Mouse (Mus musculus) cerebellum, adult 2 months (tissue): ENCODE measurements around the gene Plxna4. TPM values are rescaled to one million over a fixed set of nuclear protein-coding genes. Genes with fewer than 3 reads are reported as not detected.

Experiments
- DNase-seq, 2 experiments: peaks; one replicate each; pipeline ENCODE4 v3.0.0; 2021
- H3K27ac ChIP-seq: fragments of 200-500 bp; 2 replicates; pipeline ENCODE4 v1.5.1; 2012; ENCODE audit warnings: low read length, control low read depth, inconsistent platforms; ENCODE audit not compliant: insufficient read depth
- H3K27me3 ChIP-seq: fragments of 200-500 bp; 2 replicates; pipeline ENCODE4 v1.6.1; 2012; ENCODE audit warnings: inconsistent platforms, mild to moderate bottlenecking, low read length, moderate library complexity; ENCODE audit not compliant: control insufficient read depth, insufficient read depth
- H3K4me1 ChIP-seq: fragments of 200-500 bp; 2 replicates; pipeline ENCODE4 v1.6.1; 2011; ENCODE audit warnings: low read length; ENCODE audit not compliant: control insufficient read depth, insufficient read depth
- H3K4me3 ChIP-seq: fragments of 200-500 bp; replicated peaks from 2 replicates; pipeline ENCODE3; 2011; ENCODE audit warnings: mild to moderate bottlenecking, low read depth, low read length, control low read depth; ENCODE audit not compliant: insufficient read depth
- CTCF ChIP-seq: fragments of 200-500 bp; IDR thresholded peaks from 2 replicates; pipeline ENCODE4 v1.5.1; 2011; ENCODE audit warnings: low read depth, mild to moderate bottlenecking, control low read depth, low read length, moderate library complexity, borderline replicate concordance; ENCODE audit not compliant: insufficient read depth
- POLR2A ChIP-seq: fragments of 200-500 bp; IDR thresholded peaks from 2 replicates; pipeline ENCODE4 v1.6.1; 2011; ENCODE audit warnings: low read length, control low read depth, borderline replicate concordance; ENCODE audit not compliant: insufficient read depth
- WGBS: fragments of 180-500 bp; shearing (Covaris S2); methylation state at CpG from one replicate; pipeline ENCODE4 v1.1.7; 2018; 5-methylcytosine and 5-hydroxymethylcytosine counted together
- polyA plus RNA-seq: library from polyadenylated mRNA; depleted of rRNA; stranded (reverse); fragments of >200 nt; gene quantifications from 2 replicates; pipeline ENCODE4 v1.2.3, GENCODE M21; 2012

Plxna4 gene
- polyA plus RNA-seq, 1 experiment: 15.6 TPM

DNA sequence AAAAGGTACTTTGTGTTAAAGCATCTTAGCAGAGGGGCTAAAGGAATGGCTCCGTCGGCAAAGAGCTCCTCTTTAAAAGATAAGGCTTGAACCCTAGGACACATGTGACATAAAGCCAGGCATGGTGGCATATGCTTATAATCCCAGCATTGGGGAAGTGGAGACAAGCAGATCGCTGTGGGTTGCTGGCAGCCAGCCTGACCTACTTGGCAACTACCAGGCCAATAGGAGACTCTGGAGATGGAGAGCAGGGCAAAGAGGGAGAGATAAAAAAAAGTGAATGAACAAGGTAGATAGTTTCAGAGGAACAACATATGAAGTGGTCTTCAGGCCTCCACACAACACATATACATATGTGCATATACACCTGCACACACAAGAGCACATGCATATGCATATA, 189.7 kb downstream of the Plxna4 start:
- DNase-seq: peak; percentile 53 to 68
- H3K4me1 ChIP-seq: peaks cover 20% of the 10 kb centered on the region
- no peak overlapping the region for H3K4me3 ChIP-seq
- H3K27ac ChIP-seq: no peak overlapping the region
- WGBS: 41% methylated on average over 3 of the region's 3 CpGs
- no peaks in the 10 kb centered on the region for H3K27me3 ChIP-seq
- TF ChIP-seq POLR2A (no peak), CTCF (no peak)

DNA sequence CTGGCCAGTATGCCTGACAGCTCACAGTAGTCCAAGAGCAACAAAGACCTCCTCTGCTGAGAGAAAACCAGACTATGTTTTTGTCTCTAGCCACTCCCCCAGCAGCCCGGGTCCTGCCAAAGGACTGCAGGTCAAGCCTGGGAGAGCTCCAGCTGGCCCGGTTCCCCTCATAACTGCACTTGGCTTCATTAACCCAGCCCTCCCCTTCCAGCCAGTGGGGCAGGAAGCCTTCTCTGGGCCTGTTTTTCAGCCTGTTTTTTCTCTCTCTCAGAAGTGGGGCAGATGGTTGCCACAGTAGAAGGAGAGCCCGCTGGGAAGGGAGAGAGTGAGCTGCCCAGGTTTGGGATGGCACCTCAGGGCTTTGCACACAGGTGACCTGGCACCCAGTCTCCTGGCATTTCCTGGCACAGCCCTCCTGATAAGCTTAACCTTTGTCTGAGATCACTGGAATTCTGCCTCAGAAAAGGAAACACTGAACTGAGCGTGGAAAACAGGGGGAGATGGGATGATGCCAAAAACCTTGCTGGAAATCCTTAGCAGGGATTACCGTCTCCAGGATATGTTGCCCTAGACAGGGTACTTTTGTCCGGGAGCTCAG, 190.8 kb downstream of the Plxna4 start:
- H3K4me3 ChIP-seq: no peak overlapping the region
- no peaks in the 10 kb centered on the region for H3K27me3 ChIP-seq
- no peak overlapping the region for H3K27ac ChIP-seq
- no peak for TF ChIP-seq CTCF
- TF ChIP-seq POLR2A: no peak
- under 1% methylated on average over 6 of the region's 6 CpGs for WGBS
- peak; percentile 97 to 98 for DNase-seq
- peaks cover 11% of the 10 kb centered on the region for H3K4me1 ChIP-seq

GRCm38 (mm10) chr6:32395415-32395814, 192.6 kb downstream of the Plxna4 start:
- Histone ChIP-seq H3K4me3 (no peak overlapping the region), H3K4me1 (peaks cover 10% of the 10 kb centered on the region), H3K27me3 (no peaks in the 10 kb centered on the region), H3K27ac (no peak overlapping the region)
- over 99% methylated on average over 9 of the region's 9 CpGs for WGBS
- no peak for TF ChIP-seq CTCF
- TF ChIP-seq POLR2A: no peak
- no peak for DNase-seq

DNA sequence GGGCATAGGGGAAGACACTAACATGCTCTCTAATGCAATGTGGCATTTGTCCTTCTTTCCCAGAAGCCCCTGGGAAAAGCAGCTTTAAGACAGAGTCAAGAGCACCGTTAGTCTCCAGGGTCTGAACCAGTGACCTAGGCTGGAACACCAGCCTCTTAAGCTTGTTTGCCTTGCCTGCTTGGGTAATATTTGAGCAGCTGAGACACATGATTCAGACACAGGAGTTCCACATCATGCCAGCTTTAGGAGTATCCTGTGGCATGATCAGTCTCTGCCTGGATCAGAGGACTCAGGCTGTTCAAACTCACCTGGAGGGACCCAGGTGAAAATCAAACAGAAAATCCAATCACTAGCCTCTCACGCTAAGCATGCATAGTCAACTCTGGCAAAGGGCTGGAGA, 195.7 kb downstream of the Plxna4 start:
- H3K4me3 ChIP-seq: no peak overlapping the region

DNA sequence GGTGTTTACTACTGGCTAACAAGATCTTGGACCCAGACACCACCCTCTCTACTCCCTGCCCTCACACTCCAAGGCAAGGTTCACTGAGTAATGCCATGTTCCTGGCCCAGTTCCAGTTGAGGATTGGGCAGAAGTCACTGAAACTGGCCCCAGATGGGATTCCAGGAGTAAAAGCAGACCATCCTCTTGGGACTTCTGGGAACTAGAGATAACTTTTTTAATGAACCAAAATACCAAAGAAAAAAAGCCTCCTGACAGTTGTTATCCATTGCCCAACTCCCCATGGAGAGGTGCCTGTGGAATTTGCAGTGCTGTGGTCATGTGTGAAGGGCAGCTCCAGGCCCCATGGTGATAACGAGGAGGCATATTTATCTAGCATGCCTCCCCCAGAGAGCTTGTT, 199.7 kb downstream of the Plxna4 start:
- no peak for DNase-seq
- Histone ChIP-seq H3K4me3 (no peak overlapping the region), H3K27me3 (no peaks in the 10 kb centered on the region), H3K27ac (no peak overlapping the region), H3K4me1 (no peaks in the 10 kb centered on the region)
- no peak for TF ChIP-seq POLR2A
- no peak for TF ChIP-seq CTCF
- WGBS: 57% methylated on average over 1 of the region's 1 CpGs

More for the DNA sequence above, 195.7 kb downstream of the Plxna4 start:
- Histone ChIP-seq H3K4me1 (peaks cover 7% of the 10 kb centered on the region), H3K27me3 (no peaks in the 10 kb centered on the region), H3K27ac (no peak overlapping the region)
- no peak for TF ChIP-seq CTCF
- TF ChIP-seq POLR2A: no peak
- DNase-seq: no peak
- WGBS: 94% methylated on average over 2 of the region's 2 CpGs

DNA sequence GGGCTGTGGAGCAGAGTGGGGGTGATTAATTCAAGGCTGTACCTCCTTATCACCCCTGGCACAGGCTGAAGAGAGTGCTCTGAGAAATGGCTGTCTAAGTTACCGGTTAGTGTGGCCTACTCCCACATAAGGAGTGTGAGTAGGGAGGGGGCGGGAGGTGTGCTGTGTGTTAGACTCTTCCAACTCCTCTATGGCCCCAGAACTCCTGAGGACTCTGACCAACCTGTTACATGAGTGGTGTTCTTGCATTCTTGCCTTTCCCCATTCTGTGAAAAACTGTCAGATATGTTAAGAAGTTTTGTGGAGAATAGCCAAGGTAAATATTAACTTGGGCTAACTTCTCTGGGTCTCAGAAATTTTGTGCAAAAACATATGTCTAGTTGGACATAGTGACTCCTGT, 201.1 kb downstream of the Plxna4 start:
- Histone ChIP-seq H3K4me1 (no peaks in the 10 kb centered on the region), H3K27ac (no peak overlapping the region), H3K4me3 (no peak overlapping the region), H3K27me3 (no peaks in the 10 kb centered on the region)
- no peak for TF ChIP-seq CTCF
- no peak for DNase-seq
- WGBS: 93% methylated on average over 2 of the region's 2 CpGs

- no peak overlapping the region for H3K27ac ChIP-seq
- TF ChIP-seq CTCF (no peak), POLR2A (no peak)
- WGBS: 30% methylated on average over 8 of the region's 8 CpGs
- no peak overlapping the region for H3K4me3 ChIP-seq
- H3K4me1 ChIP-seq: no peaks in the 10 kb centered on the region
- DNase-seq: peak in 1 of 2 experiments; percentile 26
- no peaks in the 10 kb centered on the region for H3K27me3 ChIP-seq
These were observed 203.1 kb downstream of the Plxna4 start for GRCm38 (mm10) chr6:32384937-32385336.

DNA sequence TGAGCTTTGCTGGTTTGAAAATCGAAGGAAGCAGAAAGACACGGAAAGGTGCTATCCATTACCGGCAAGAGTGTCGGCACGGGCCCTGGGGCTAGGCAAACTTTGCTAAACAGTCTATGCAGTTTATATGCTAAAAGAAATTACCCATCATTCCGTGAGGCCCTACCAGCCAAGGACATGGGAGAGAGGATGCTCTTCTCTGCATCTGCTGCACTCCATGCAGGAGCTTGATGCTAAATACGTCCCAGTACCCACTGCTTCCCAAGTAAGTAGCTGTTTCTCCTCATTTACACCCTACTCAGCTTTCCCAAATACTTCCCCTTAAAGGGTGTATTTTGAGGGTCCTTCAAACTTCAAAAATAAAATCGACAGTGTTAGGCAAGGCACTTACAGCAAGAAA, 203.6 kb downstream of the Plxna4 start:
- no peak overlapping the region for H3K4me3 ChIP-seq
- H3K4me1 ChIP-seq: no peaks in the 10 kb centered on the region
- WGBS: 89% methylated on average over 8 of the region's 8 CpGs
- no peak for DNase-seq
- no peak overlapping the region for H3K27ac ChIP-seq
- TF ChIP-seq CTCF (no peak), POLR2A (no peak)
- no peaks in the 10 kb centered on the region for H3K27me3 ChIP-seq
